Mouse (Mus musculus): Measurements from ENCODE around the gene Tubg1. TPM values are rescaled to one million over a fixed set of nuclear protein-coding genes. Genes with fewer than 3 reads are reported as not detected.

Tubg1 gene
- 11.4 TPM for polyA plus RNA-seq (2017; shearing (Covaris generic))

GRCm38 (mm10) chr11:101119761-101120544 is at the start of gene Tubg1, which contains the start of gene Retreg3:
Gene Tubg1, plus strand, starts transcription at chr11:101119938.
Gene Retreg3, minus strand, starts transcription at chr11:101119893.

GRCm38 (mm10) chr11:101078121-101078520 is 41.6 kb upstream of the Tubg1 start, which contains the start of gene Hsd17b1:
Gene Hsd17b1, plus strand, starts transcription at chr11:101078411.

GRCm38 (mm10) chr11:101082208-101083082 is 37.3 kb upstream of the Tubg1 start, which contains the start of gene Coasy:
Gene Coasy, plus strand, starts transcription at chr11:101082565.

GRCm38 (mm10) chr11:101086756-101087681 is 32.7 kb upstream of the Tubg1 start, which contains the start of gene Mlx:
Gene Mlx, plus strand, starts transcription at chr11:101087277.

GRCm38 (mm10) chr11:101095314-101096024 is 24.3 kb upstream of the Tubg1 start, which contains the start of gene Psmc3ip:
Gene Psmc3ip, minus strand, starts transcription at chr11:101095436.

GRCm38 (mm10) chr11:101155728-101156371 is 36.1 kb downstream of the Tubg1 start, which contains the start of gene Tubg2:
Gene Tubg2, plus strand, starts transcription at chr11:101155907.

GRCm38 (mm10) chr11:101170354-101170810 is 50.6 kb downstream of the Tubg1 start, which contains the start of gene Cntnap1:
Gene Cntnap1, plus strand, starts transcription at chr11:101170523.

GRCm38 (mm10) chr11:101170811-101171610 is 51.3 kb downstream of the Tubg1 start, which contains the start of gene Plekhh3:
Gene Plekhh3, minus strand, starts transcription at chr11:101171351.

GRCm38 (mm10) chr11:101174851-101175628 is 55.3 kb downstream of the Tubg1 start, which contains the start of gene Ccr10:
Gene Ccr10, minus strand, starts transcription at chr11:101175443.

Other genes starting within 250 kb of the Tubg1 start
- gene Stat3, start 180.4 kb upstream of the Tubg1 start, polyA plus RNA-seq (2017; shearing (Covaris generic)): 351 TPM
- gene Cavin1, start 149.1 kb upstream of the Tubg1 start, polyA plus RNA-seq (2017; shearing (Covaris generic)): not detected
- gene Atp6v0a1, start 110.5 kb upstream of the Tubg1 start, polyA plus RNA-seq (2017; shearing (Covaris generic)): 1.1 TPM
- gene Naglu, start 49.9 kb upstream of the Tubg1 start, polyA plus RNA-seq (2017; shearing (Covaris generic)): 6.4 TPM
- 0.38 TPM for gene Hsd17b1, start 41.5 kb upstream of the Tubg1 start, polyA plus RNA-seq (2017; shearing (Covaris generic))
- gene Coasy, start 37.4 kb upstream of the Tubg1 start, polyA plus RNA-seq (2017; shearing (Covaris generic)): 12.0 TPM
- 46.3 TPM for gene Mlx, start 32.7 kb upstream of the Tubg1 start, polyA plus RNA-seq (2017; shearing (Covaris generic))
- gene Psmc3ip, start 24.5 kb upstream of the Tubg1 start, polyA plus RNA-seq (2017; shearing (Covaris generic)): 2.1 TPM
- gene Retreg3, start within 50 bp of the Tubg1 start, polyA plus RNA-seq (2017; shearing (Covaris generic)): 42.1 TPM
- gene Tubg2, start 36.0 kb downstream of the Tubg1 start, polyA plus RNA-seq (2017; shearing (Covaris generic)): 0.27 TPM
- 0.11 TPM for gene Cntnap1, start 50.6 kb downstream of the Tubg1 start, polyA plus RNA-seq (2017; shearing (Covaris generic))
- gene Plekhh3, start 51.4 kb downstream of the Tubg1 start, polyA plus RNA-seq (2017; shearing (Covaris generic)): not detected
- gene Ccr10, start 55.5 kb downstream of the Tubg1 start, polyA plus RNA-seq (2017; shearing (Covaris generic)): not detected
- gene Ezh1, start 106.5 kb downstream of the Tubg1 start, polyA plus RNA-seq (2017; shearing (Covaris generic)): 87.5 TPM
- 2.8 TPM for gene Ramp2, start 126.1 kb downstream of the Tubg1 start, polyA plus RNA-seq (2017; shearing (Covaris generic))
- 87.7 TPM for gene Vps25, start 133.8 kb downstream of the Tubg1 start, polyA plus RNA-seq (2017; shearing (Covaris generic))
- 0.30 TPM for gene Wnk4, start 140.6 kb downstream of the Tubg1 start, polyA plus RNA-seq (2017; shearing (Covaris generic))
- not detected for gene Cntd1, start 159.1 kb downstream of the Tubg1 start, polyA plus RNA-seq (2017; shearing (Covaris generic))
- 48.4 TPM for gene Coa3, start 159.2 kb downstream of the Tubg1 start, polyA plus RNA-seq (2017; shearing (Covaris generic))
- 206 TPM for gene Becn1, start 182.3 kb downstream of the Tubg1 start, polyA plus RNA-seq (2017; shearing (Covaris generic))
- gene Psme3, start 196.3 kb downstream of the Tubg1 start, polyA plus RNA-seq (2017; shearing (Covaris generic)): 167 TPM
- 3.3 TPM for gene Aoc2, start 205.1 kb downstream of the Tubg1 start, polyA plus RNA-seq (2017; shearing (Covaris generic))
- gene Aoc3, start 210.7 kb downstream of the Tubg1 start, polyA plus RNA-seq (2017; shearing (Covaris generic)): not detected
- not detected for gene G6pc, start 247.6 kb downstream of the Tubg1 start, polyA plus RNA-seq (2017; shearing (Covaris generic))

Measured in effector memory CD4-positive, alpha-beta T cell, adult 7 months (primary cell).